Mouse (Mus musculus): ENCODE measurements around the gene Cyyr1. TPM values are rescaled to one million over a fixed set of nuclear protein-coding genes. Genes with fewer than 3 reads are reported as not detected.

Cyyr1 gene
- polyA plus RNA-seq, 1 experiment: not detected

DNA sequence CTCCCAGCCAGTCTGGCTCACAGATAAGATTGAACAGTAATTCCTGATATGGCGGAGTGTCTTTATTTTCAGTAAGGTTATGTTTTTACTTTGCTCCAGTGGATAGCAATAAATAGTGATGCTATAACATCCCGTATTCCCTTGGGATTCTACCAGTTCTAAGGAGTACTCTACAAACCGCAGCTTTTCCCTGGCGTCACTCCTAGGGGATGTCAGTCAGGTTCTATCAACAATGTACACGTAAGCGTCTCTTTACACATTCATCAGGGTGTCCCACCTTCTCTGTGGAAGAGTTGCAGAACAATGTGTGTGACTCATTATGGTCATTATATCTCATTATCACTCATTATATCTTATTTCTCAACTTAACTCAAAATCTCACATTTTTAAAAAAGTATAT is 12.2 kb downstream of the Cyyr1 start:
- Histone ChIP-seq H3K36me3 (ENCODE audit: control insufficient read depth) (no peaks in the 10 kb centered on the region), H3K4me3 (replicated peaks) (no peak overlapping the region), H3K9me3 (ENCODE audit: control insufficient read depth, low read length) (no peaks in the 10 kb centered on the region; the same call in 1 of the 2 replicates), H3K4me1 (ENCODE audit: control insufficient read depth) (no peaks in the 10 kb centered on the region), H3K27me3 (ENCODE audit: control insufficient read depth) (no peaks in the 10 kb centered on the region)
- TF ChIP-seq GATA1 (IDR thresholded peaks at IDR 0.05; ENCODE audit: low read length) (no peak), TAL1 (IDR thresholded peaks at IDR 0.05; ENCODE audit: low read length) (no peak)

DNA sequence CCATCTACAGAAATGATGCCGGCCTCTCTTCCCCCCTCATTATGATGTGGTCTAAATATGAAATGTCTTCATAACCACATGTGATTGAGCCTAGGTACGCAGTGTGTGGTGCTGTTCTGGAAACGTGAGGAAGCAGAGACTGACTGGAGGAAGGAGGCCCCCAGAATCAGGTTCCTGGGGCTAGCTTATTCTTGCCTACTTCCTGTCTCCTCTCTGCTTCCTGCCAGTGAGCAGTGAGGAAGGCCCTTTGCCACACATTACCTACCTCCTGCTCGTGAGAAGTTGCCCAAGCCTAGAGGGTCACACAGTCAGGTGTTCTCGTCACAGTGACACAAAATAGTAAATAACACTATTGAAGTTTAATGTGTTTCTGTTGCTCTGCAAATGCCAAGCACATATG is 14.8 kb downstream of the Cyyr1 start:
- H3K27me3 ChIP-seq (ENCODE audit: control insufficient read depth): no peaks in the 10 kb centered on the region
- no peaks in the 10 kb centered on the region for H3K36me3 ChIP-seq (ENCODE audit: control insufficient read depth)

GRCm38 (mm10) chr16:85536075-85536474 is 17.1 kb downstream of the Cyyr1 start:
- H3K36me3 ChIP-seq (ENCODE audit: control insufficient read depth): no peaks in the 10 kb centered on the region
- no peak for TF ChIP-seq TAL1 (IDR thresholded peaks at IDR 0.05; ENCODE audit: low read length)
- no peak for TF ChIP-seq GATA1 (IDR thresholded peaks at IDR 0.05; ENCODE audit: low read length)
- H3K9me3 ChIP-seq (ENCODE audit: control insufficient read depth, low read length): no peaks in the 10 kb centered on the region
- H3K27me3 ChIP-seq (ENCODE audit: control insufficient read depth): no peaks in the 10 kb centered on the region
- H3K4me3 ChIP-seq (replicated peaks): no peak overlapping the region
- no peaks in the 10 kb centered on the region for H3K4me1 ChIP-seq (ENCODE audit: control insufficient read depth)

More for the DNA sequence above, 14.8 kb downstream of the Cyyr1 start:
- Histone ChIP-seq H3K9me3 (ENCODE audit: control insufficient read depth, low read length) (no peaks in the 10 kb centered on the region), H3K4me3 (replicated peaks) (no peak overlapping the region), H3K4me1 (ENCODE audit: control insufficient read depth) (no peaks in the 10 kb centered on the region)
- TF ChIP-seq TAL1 (IDR thresholded peaks at IDR 0.05; ENCODE audit: low read length): no peak
- TF ChIP-seq GATA1 (IDR thresholded peaks at IDR 0.05; ENCODE audit: low read length): no peak

DNA sequence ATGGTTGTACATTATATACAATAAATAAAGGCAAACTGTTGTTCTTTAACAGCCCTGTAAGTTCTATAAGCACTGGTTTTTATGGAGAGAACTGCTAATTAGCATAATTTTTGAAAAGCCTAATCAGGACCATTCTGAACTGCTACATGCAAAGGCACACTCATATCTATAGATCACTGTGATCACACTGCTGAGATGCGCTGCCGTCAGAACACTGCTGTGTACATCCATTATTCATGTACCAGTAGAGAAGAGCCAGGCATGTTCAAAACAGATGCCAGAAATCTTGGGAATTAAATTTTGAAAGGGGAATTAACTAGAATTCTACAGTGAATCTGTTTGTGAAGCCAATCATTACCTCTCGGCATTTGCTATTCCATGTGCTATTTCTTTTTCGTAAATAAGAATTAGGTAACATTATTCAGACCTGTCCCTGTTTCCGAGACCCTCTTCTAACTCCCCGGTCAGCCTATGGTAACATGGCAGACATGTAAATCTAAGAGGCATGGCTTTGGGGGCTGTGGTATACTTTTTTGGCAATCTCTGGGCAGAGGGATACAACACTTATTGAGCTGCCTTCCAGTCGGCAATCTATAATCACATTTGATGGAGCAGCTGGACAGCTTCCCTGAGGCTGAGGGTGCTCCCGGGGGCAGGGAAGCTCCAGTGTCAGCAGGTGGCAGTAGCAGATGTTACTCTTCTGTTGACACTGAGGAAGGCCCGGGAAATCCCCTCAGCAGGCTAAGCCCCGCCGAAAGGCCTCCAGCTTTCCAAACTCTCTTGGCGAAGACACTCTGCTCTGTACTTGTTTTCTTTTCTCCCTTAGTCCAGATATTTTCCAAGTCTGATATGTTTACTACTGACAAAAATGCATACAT is 25.2 kb downstream of the Cyyr1 start:
- Histone ChIP-seq H3K4me3 (replicated peaks) (no peak overlapping the region), H3K27me3 (ENCODE audit: control insufficient read depth) (no peaks in the 10 kb centered on the region), H3K36me3 (ENCODE audit: control insufficient read depth) (no peaks in the 10 kb centered on the region), H3K9me3 (ENCODE audit: control insufficient read depth, low read length) (peaks cover 15% of the 10 kb centered on the region), H3K4me1 (ENCODE audit: control insufficient read depth) (no peaks in the 10 kb centered on the region)
- TF ChIP-seq GATA1 (IDR thresholded peaks at IDR 0.05; ENCODE audit: low read length) (no peak), TAL1 (IDR thresholded peaks at IDR 0.05; ENCODE audit: low read length) (no peak)

- TF ChIP-seq GATA1 (IDR thresholded peaks at IDR 0.05; ENCODE audit: low read length) (no peak), TAL1 (IDR thresholded peaks at IDR 0.05; ENCODE audit: low read length) (no peak)
- H3K9me3 ChIP-seq (ENCODE audit: control insufficient read depth, low read length): peaks cover 15% of the 10 kb centered on the region
- no peaks in the 10 kb centered on the region for H3K27me3 ChIP-seq (ENCODE audit: control insufficient read depth)
- H3K36me3 ChIP-seq (ENCODE audit: control insufficient read depth): no peaks in the 10 kb centered on the region
- no peak overlapping the region for H3K4me3 ChIP-seq (replicated peaks)
- no peaks in the 10 kb centered on the region for H3K4me1 ChIP-seq (ENCODE audit: control insufficient read depth)
These were observed 28.6 kb downstream of the Cyyr1 start for GRCm38 (mm10) chr16:85524589-85524988.

DNA sequence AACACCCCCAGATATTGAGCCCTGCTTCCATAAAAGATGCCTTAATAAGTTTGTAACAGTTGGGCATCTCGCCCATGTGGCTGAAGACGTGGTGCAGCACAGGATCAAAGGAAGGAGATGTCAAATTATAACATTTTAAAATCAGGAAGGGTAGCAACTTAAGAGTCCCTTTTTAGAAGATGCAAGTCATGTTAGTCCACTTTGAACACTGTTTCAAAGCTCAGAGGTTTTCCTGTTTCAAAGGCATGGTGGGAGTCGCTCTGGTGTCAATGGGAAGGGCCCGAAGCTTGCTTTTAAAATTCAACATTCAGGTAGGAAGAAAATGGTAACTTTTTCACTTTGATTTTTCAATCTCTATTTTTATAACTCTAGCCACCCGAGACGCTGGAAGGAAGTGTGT is 45.9 kb downstream of the Cyyr1 start:
- H3K27me3 ChIP-seq (ENCODE audit: control insufficient read depth): no peaks in the 10 kb centered on the region
- TF ChIP-seq GATA1 (IDR thresholded peaks at IDR 0.05; ENCODE audit: low read length): no peak
- no peak for TF ChIP-seq TAL1 (IDR thresholded peaks at IDR 0.05; ENCODE audit: low read length)
- H3K9me3 ChIP-seq (ENCODE audit: control insufficient read depth, low read length): peaks cover 10% of the 10 kb centered on the region; the same call in 1 of the 2 replicates
- no peaks in the 10 kb centered on the region for H3K4me1 ChIP-seq (ENCODE audit: control insufficient read depth)
- no peaks in the 10 kb centered on the region for H3K36me3 ChIP-seq (ENCODE audit: control insufficient read depth)
- H3K4me3 ChIP-seq (replicated peaks): no peak overlapping the region

DNA sequence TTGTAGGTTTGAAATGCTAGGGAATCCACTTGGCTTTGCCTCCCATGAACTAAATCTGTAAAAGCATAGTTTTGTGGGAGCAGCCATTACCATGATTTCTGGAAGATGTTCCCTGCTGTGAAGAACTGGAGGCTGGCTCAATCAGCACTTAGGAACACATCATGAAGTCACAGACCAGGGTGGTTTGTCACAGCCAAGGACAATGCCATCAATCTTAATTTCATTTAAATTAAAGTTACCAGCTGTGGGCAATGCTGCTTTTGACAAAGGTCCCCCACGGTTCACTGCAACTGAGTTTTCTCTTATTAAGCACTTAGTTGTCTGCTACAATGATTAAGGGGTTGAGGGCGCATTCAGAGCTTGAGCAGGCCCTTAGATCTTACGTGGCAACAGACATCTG is 48.1 kb downstream of the Cyyr1 start:
- H3K9me3 ChIP-seq (ENCODE audit: control insufficient read depth, low read length): peaks cover 10% of the 10 kb centered on the region; the same call in 1 of the 2 replicates
- TF ChIP-seq TAL1 (IDR thresholded peaks at IDR 0.05; ENCODE audit: low read length): no peak
- no peak for TF ChIP-seq GATA1 (IDR thresholded peaks at IDR 0.05; ENCODE audit: low read length)

DNA sequence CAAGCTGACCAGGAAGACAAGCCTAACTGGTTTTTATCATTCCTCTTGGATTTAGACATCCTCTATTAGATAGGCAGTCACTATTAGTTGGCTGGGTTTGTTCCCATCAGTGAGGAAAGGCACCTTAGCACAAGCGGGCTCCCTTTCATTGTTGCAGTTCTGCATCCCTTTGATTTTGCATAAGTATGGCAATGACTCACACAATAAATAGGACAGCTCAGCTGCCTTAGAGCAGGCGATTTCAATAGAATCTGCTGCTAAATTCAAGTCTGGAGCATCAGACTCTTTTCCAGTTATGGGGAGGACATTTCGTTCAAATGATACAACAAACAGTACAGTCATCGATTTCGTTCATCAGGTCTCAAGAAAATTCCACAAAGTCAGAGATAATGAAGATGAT is 49.8 kb downstream of the Cyyr1 start:
- Histone ChIP-seq H3K4me1 (ENCODE audit: control insufficient read depth) (no peaks in the 10 kb centered on the region), H3K36me3 (ENCODE audit: control insufficient read depth) (no peaks in the 10 kb centered on the region), H3K27me3 (ENCODE audit: control insufficient read depth) (no peaks in the 10 kb centered on the region), H3K9me3 (ENCODE audit: control insufficient read depth, low read length) (no peaks in the 10 kb centered on the region; the same call in 1 of the 2 replicates), H3K4me3 (replicated peaks) (no peak overlapping the region)
- TF ChIP-seq TAL1 (IDR thresholded peaks at IDR 0.05; ENCODE audit: low read length) (no peak), GATA1 (IDR thresholded peaks at IDR 0.05; ENCODE audit: low read length) (no peak)

More for the DNA sequence above, 48.1 kb downstream of the Cyyr1 start:
- H3K4me1 ChIP-seq (ENCODE audit: control insufficient read depth): no peaks in the 10 kb centered on the region
- H3K27me3 ChIP-seq (ENCODE audit: control insufficient read depth): no peaks in the 10 kb centered on the region
- H3K36me3 ChIP-seq (ENCODE audit: control insufficient read depth): no peaks in the 10 kb centered on the region
- H3K4me3 ChIP-seq (replicated peaks): no peak overlapping the region

DNA sequence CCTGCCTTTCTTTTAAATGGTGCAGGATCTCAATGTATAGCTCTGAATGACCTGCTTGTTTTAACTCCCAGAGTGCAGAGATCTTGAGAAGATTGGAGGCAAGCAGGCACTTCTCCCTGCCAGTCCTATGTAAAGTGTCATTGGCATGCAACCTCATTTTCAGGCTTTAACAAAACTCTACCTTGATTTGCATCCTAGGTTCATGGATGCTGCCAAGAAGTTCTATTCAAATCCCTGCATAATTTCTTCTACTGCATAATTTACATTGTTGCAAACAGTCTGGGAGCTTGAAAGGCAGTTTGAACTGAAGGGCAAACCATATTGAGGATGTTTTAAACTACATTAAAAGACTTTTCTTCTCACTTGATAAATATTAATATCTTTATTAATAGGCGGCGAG is 57.4 kb downstream of the Cyyr1 start:
- TF ChIP-seq GATA1 (IDR thresholded peaks at IDR 0.05; ENCODE audit: low read length): no peak
- no peak for TF ChIP-seq TAL1 (IDR thresholded peaks at IDR 0.05; ENCODE audit: low read length)
- Histone ChIP-seq H3K36me3 (ENCODE audit: control insufficient read depth) (no peaks in the 10 kb centered on the region), H3K27me3 (ENCODE audit: control insufficient read depth) (no peaks in the 10 kb centered on the region), H3K4me3 (replicated peaks) (no peak overlapping the region), H3K9me3 (ENCODE audit: control insufficient read depth, low read length) (no peaks in the 10 kb centered on the region), H3K4me1 (ENCODE audit: control insufficient read depth) (no peaks in the 10 kb centered on the region)
